Mouse (Mus musculus): ENCODE results near the gene Golph3l.
A peak's percentile ranks its signal among the peaks of the same experiment; 100 is the strongest.

Gene Golph3l

GRCm38 (mm10) chr3:95657108-95657507 lies 68.4 kb downstream of the Golph3l start:
- no peak for DNase-seq

GRCm38 (mm10) chr3:95657711-95658110 lies 69.0 kb downstream of the Golph3l start:
- no peak for DNase-seq

- peak; percentile 96 for DNase-seq
These were observed 69.6 kb downstream of the Golph3l start, which contains the start of gene Mcl1 for GRCm38 (mm10) chr3:95658236-95658867. TSS of gene Mcl1 (plus strand) at chr3:95658788.

- DNase-seq, result peak; percentile 81
These were observed 70.4 kb downstream of the Golph3l start for GRCm38 (mm10) chr3:95658868-95659712.

- DNase-seq, result no peak
These were observed 71.2 kb downstream of the Golph3l start for GRCm38 (mm10) chr3:95659948-95660347.

GRCm38 (mm10) chr3:95660788-95661478 lies 72.2 kb downstream of the Golph3l start:
- no peak for DNase-seq

- peak; percentile 83 for DNase-seq
These were observed 73.4 kb downstream of the Golph3l start for GRCm38 (mm10) chr3:95661945-95662715.

GRCm38 (mm10) chr3:95662724-95663449 lies 74.2 kb downstream of the Golph3l start:
- no peak for DNase-seq

- DNase-seq, result no peak
These were observed 74.8 kb downstream of the Golph3l start for GRCm38 (mm10) chr3:95663486-95663885.

- DNase-seq, result no peak
These were observed 75.4 kb downstream of the Golph3l start for GRCm38 (mm10) chr3:95663969-95664608.

- DNase-seq, result no peak
These were observed 76.2 kb downstream of the Golph3l start for GRCm38 (mm10) chr3:95664940-95665352.

GRCm38 (mm10) chr3:95666124-95666844 lies 77.5 kb downstream of the Golph3l start:
- DNase-seq, result no peak

- no peak for DNase-seq
These were observed 78.8 kb downstream of the Golph3l start for GRCm38 (mm10) chr3:95667521-95667920.

- peak; percentile 84 for DNase-seq
These were observed 79.3 kb downstream of the Golph3l start for GRCm38 (mm10) chr3:95668026-95668425.
